Mouse (Mus musculus): ENCODE results near the gene Slc44a5. TPM values are rescaled to one million over a fixed set of nuclear protein-coding genes. Genes with fewer than 3 reads are reported as not detected.
"Not testable (repeated sequence)": the region's sequence is repeated elsewhere in the genome, so short reads cannot be mapped to it uniquely, and the experiment has no call there.

Gene Slc44a5
- polyA plus RNA-seq, 1 experiment from 2014 or later = 0.53 TPM

DNA sequence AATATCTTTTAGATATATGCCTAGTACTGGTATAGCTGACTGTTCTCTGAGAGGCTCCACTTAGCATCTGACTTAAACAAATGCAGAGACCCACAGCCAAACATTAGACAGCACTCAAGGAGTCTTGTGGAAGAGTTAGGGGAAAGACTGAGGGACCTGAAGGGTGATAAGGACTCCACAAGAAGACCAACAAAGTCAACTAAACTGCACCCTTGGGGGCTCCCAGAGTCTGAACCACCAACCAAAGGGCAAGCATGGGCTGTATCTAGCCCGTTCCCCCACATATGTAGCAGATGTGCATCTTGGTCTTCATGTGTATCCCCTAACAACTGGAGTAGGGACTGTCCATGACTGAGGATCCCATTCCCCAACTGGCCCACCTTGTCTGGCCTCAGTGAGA, 271.7 kb downstream of the Slc44a5 start:
- H3K9ac ChIP-seq (ENCODE audit: low read length) = no peak overlapping the region
- H3K4me3 ChIP-seq (ENCODE audit: low read depth, low read length) = no peak overlapping the region
- no peak overlapping the region for H3K4me2 ChIP-seq (replicated peaks; ENCODE audit: low read depth)
- 72% methylated on average over 1 of the region's 1 CpGs for WGBS
- no peak for TF ChIP-seq EP300 (optimal IDR thresholded peaks at IDR 0.05)
- no peak for TF ChIP-seq CTCF (IDR thresholded peaks at IDR 0.05; ENCODE audit: low read depth)
- no peak overlapping the region for H3K27ac ChIP-seq (replicated peaks)
- ATAC-seq (ENCODE audit: low FRiP score, low TSS enrichment) (no peak), DNase-seq (ENCODE audit: low spot score) (no peak)
- no peaks in the 10 kb centered on the region for H3K4me1 ChIP-seq (replicated peaks; ENCODE audit: control insufficient read depth, insufficient read depth)
- no peaks in the 10 kb centered on the region for H3K36me3 ChIP-seq (ENCODE audit: control insufficient read depth, insufficient read depth, low read length)
- H3K27me3 ChIP-seq (ENCODE audit: control insufficient read depth, insufficient read depth, low read length) = no peaks in the 10 kb centered on the region
- no peaks in the 10 kb centered on the region for H3K9me3 ChIP-seq (ENCODE audit: control insufficient read depth, low read length)

DNA sequence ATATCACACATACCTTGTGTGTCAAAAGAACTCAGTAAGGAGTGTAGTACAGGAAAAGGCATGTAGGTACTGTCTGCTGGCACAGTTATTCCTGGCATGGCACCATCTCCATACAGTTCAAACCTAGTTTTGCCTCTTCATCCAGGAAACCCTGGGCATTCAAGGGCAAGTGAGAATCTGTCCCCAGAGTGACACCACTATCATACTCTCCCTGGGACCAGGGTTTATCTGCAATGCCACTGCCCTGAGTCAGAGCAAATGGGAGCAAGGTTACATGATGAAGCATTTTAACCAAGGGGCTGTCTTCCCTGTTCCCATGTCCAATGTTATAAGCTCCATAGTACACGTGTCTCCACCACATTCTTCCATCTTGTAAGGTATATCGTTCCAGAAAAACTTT, 278.2 kb downstream of the Slc44a5 start:
- Histone ChIP-seq H3K9ac (ENCODE audit: low read length) (no peak overlapping the region), H3K4me3 (ENCODE audit: low read depth, low read length) (no peak overlapping the region), H3K27me3 (ENCODE audit: control insufficient read depth, insufficient read depth, low read length) (no peaks in the 10 kb centered on the region), H3K36me3 (ENCODE audit: control insufficient read depth, insufficient read depth, low read length) (no peaks in the 10 kb centered on the region), H3K4me1 (replicated peaks; ENCODE audit: control insufficient read depth, insufficient read depth) (no peaks in the 10 kb centered on the region), H3K9me3 (ENCODE audit: control insufficient read depth, low read length) (no peaks in the 10 kb centered on the region), H3K27ac (replicated peaks) (no peak overlapping the region), H3K4me2 (replicated peaks; ENCODE audit: low read depth) (no peak overlapping the region)
- WGBS = 84% methylated on average over 2 of the region's 2 CpGs
- no peak for ATAC-seq (ENCODE audit: low FRiP score, low TSS enrichment)
- no peak for TF ChIP-seq EP300 (optimal IDR thresholded peaks at IDR 0.05)
- no peak for TF ChIP-seq CTCF (IDR thresholded peaks at IDR 0.05; ENCODE audit: low read depth)
- DNase-seq (ENCODE audit: low spot score) = no peak

DNA sequence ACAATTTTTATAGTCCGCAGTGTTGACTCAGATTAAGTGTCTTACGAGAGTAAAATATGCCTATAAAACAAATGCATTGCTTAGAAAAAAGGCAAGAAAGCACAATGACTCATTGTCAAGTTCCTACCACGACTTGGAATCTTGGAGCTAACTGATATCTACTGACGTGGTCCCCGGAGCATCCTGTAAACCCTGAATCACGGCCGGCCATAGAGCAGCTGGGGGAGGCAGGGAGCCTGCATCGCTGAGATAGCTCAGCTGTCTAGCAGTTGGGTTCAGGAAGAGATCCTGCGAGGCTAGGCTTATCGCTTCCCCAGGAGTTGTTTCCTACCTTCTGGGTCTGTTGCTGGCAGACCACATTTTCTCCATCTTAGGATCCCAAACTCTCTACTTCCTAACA, 279.0 kb downstream of the Slc44a5 start:
- Histone ChIP-seq H3K36me3 (ENCODE audit: control insufficient read depth, insufficient read depth, low read length) (no peaks in the 10 kb centered on the region), H3K4me1 (replicated peaks; ENCODE audit: control insufficient read depth, insufficient read depth) (no peaks in the 10 kb centered on the region), H3K4me3 (ENCODE audit: low read depth, low read length) (no peak overlapping the region), H3K27me3 (ENCODE audit: control insufficient read depth, insufficient read depth, low read length) (no peaks in the 10 kb centered on the region), H3K9me3 (ENCODE audit: control insufficient read depth, low read length) (no peaks in the 10 kb centered on the region), H3K27ac (replicated peaks) (no peak overlapping the region), H3K4me2 (replicated peaks; ENCODE audit: low read depth) (no peak overlapping the region), H3K9ac (ENCODE audit: low read length) (no peak overlapping the region)
- TF ChIP-seq EP300 (optimal IDR thresholded peaks at IDR 0.05) = no peak
- TF ChIP-seq CTCF (IDR thresholded peaks at IDR 0.05; ENCODE audit: low read depth) = no peak
- ATAC-seq (ENCODE audit: low FRiP score, low TSS enrichment) (no peak), DNase-seq (ENCODE audit: low spot score) (no peak)
- 56% methylated on average over 10 of the region's 10 CpGs for WGBS

DNA sequence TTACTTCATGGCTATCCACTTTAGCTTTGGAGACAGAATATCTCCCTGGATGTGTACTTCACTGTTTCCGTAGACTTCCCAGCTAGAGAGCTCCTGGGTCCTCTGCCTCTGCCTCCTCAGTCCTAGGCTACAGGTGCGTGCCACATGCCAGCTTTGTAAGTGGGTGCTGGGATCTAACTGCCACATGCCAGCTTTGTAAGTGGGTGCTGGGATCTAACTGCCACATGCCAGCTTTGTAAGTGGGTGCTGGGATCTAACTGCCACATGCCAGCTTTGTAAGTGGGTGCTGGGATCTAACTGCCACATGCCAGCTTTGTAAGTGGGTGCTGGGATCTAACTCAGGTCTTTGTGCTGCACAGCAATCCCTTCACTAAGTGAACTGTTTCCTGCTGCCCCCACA, 281.0 kb downstream of the Slc44a5 start:
- not testable (repeated sequence) for H3K9me3 ChIP-seq (ENCODE audit: control insufficient read depth, low read length); H3K4me1 ChIP-seq (replicated peaks; ENCODE audit: control insufficient read depth, insufficient read depth); H3K36me3 ChIP-seq (ENCODE audit: control insufficient read depth, insufficient read depth, low read length); DNase-seq (ENCODE audit: low spot score); H3K27me3 ChIP-seq (ENCODE audit: control insufficient read depth, insufficient read depth, low read length); H3K4me3 ChIP-seq (ENCODE audit: low read depth, low read length); H3K9ac ChIP-seq (ENCODE audit: low read length); H3K4me2 ChIP-seq (replicated peaks; ENCODE audit: low read depth); H3K27ac ChIP-seq (replicated peaks); ATAC-seq (ENCODE audit: low FRiP score, low TSS enrichment)
- 96% methylated on average over 2 of the region's 2 CpGs for WGBS

DNA sequence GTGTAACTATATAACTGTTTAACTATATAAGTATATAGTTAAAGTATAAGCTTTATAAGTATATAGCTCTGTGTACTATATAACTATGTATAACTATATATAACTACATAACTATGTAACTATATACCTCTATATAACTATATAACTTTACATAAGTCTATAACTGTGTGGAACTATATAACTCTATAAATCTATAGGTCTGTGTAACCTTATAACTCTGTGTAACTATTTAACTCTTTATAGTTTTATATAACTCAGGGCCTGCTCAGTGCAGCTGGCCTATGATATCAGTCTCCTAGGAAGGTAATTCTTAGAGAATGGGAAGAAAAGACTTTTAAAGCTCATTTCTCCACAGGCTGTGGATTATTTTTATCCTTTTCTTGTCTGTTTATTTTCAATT, 284.1 kb downstream of the Slc44a5 start:
- no peaks in the 10 kb centered on the region for H3K9me3 ChIP-seq (ENCODE audit: control insufficient read depth, low read length)
- ATAC-seq (ENCODE audit: low FRiP score, low TSS enrichment) (no peak), DNase-seq (ENCODE audit: low spot score) (no peak)
- no peaks in the 10 kb centered on the region for H3K36me3 ChIP-seq (ENCODE audit: control insufficient read depth, insufficient read depth, low read length)
- H3K9ac ChIP-seq (ENCODE audit: low read length) = no peak overlapping the region
- no peaks in the 10 kb centered on the region for H3K27me3 ChIP-seq (ENCODE audit: control insufficient read depth, insufficient read depth, low read length)
- no peak overlapping the region for H3K27ac ChIP-seq (replicated peaks)
- no peak overlapping the region for H3K4me3 ChIP-seq (ENCODE audit: low read depth, low read length)
- H3K4me1 ChIP-seq (replicated peaks; ENCODE audit: control insufficient read depth, insufficient read depth) = no peaks in the 10 kb centered on the region
- TF ChIP-seq EP300 (optimal IDR thresholded peaks at IDR 0.05) = no peak
- no peak for TF ChIP-seq CTCF (IDR thresholded peaks at IDR 0.05; ENCODE audit: low read depth)
- no peak overlapping the region for H3K4me2 ChIP-seq (replicated peaks; ENCODE audit: low read depth)

DNA sequence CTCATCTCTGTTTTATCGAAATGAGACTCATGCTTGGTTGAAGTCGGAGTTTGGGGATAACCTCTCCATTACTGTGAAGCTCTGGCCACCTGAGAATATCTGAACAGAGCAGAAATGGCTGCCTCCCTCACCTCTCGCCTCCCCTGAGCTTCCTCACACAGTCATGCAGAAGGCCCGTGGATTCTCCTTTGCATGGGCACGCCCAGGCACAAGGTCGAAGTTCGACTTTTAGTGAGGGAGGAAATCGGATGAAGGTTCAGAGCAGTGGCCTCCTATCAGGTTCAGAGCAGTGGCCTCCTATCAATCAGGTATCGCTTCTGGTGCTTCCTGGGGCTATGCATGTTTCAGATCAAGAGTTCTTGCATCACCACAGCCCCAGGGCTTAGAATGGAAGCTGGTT, 295.1 kb downstream of the Slc44a5 start:
- no peak overlapping the region for H3K4me3 ChIP-seq (ENCODE audit: low read depth, low read length)
- H3K4me2 ChIP-seq (replicated peaks; ENCODE audit: low read depth) = no peak overlapping the region
- no peak overlapping the region for H3K27ac ChIP-seq (replicated peaks)
- no peak overlapping the region for H3K9ac ChIP-seq (ENCODE audit: low read length)
- TF ChIP-seq CTCF (IDR thresholded peaks at IDR 0.05; ENCODE audit: low read depth) = no peak
- no peak for TF ChIP-seq EP300 (optimal IDR thresholded peaks at IDR 0.05)
- H3K4me1 ChIP-seq (replicated peaks; ENCODE audit: control insufficient read depth, insufficient read depth) = no peaks in the 10 kb centered on the region
- DNase-seq (ENCODE audit: low spot score) (no peak), ATAC-seq (ENCODE audit: low FRiP score, low TSS enrichment) (no peak)
- no peaks in the 10 kb centered on the region for H3K9me3 ChIP-seq (ENCODE audit: control insufficient read depth, low read length)
- no peaks in the 10 kb centered on the region for H3K27me3 ChIP-seq (ENCODE audit: control insufficient read depth, insufficient read depth, low read length)
- WGBS = 59% methylated on average over 9 of the region's 9 CpGs
- H3K36me3 ChIP-seq (ENCODE audit: control insufficient read depth, insufficient read depth, low read length) = no peaks in the 10 kb centered on the region
